Mouse (Mus musculus) liver, postnatal 0 days (tissue): ENCODE data around the gene Ociad1.

Experiments used
- CTCF ChIP-seq: sonication (generic); IDR thresholded peaks from 2 replicates; pipeline ENCODE4 v1.5.1; 2016; ENCODE audit warnings: antibody characterized with exemption, low read depth
- EP300 ChIP-seq: IDR thresholded peaks from 2 replicates; pipeline ENCODE4 v1.6.1; 2016; ENCODE audit warnings: antibody characterized with exemption, low read depth, mild to moderate bottlenecking

DNA sequence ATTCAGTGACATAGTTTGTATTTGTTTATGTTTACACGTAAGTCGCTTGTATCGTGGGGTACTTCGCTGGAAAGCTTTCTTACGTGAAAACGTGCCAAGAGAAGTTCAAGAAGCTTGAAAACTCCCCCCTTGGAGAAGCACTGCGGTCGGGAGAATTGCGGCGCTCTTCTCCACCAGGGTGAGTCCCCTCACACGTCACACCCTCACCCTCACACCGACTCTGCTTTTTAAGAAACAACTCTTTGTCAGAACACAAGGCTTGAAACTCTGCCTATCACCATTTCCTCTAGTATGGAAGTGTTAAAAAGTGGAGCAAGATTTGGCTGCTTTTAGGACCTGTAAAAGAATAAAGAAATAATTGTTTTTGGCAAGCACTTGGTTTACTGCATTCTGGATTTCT lies 11.9 kb downstream of the Ociad1 start:
- no peak for TF ChIP-seq CTCF
- no peak for TF ChIP-seq EP300
